Mouse (Mus musculus): ENCODE results near the gene Aco1. TPM values are rescaled to one million over a fixed set of nuclear protein-coding genes. Genes with fewer than 3 reads are reported as not detected.

Aco1 gene
- total RNA-seq, 2 experiments from 2014 or later = 13.1 to 15.1 TPM

- DNase-seq (ENCODE audit: low spot score) = no peak
Measured at GRCm38 (mm10) chr4:40156582-40157499, 14.0 kb downstream of the Aco1 start.

GRCm38 (mm10) chr4:40157500-40158223, 14.8 kb downstream of the Aco1 start:
- DNase-seq (ENCODE audit: low spot score) = no peak

GRCm38 (mm10) chr4:40158224-40158540, 15.3 kb downstream of the Aco1 start:
- no peak for DNase-seq (ENCODE audit: low spot score)

- DNase-seq (ENCODE audit: low spot score) = no peak
Measured at GRCm38 (mm10) chr4:40160591-40161434, 17.9 kb downstream of the Aco1 start.

GRCm38 (mm10) chr4:40163646-40164045, 20.8 kb downstream of the Aco1 start:
- DNase-seq (ENCODE audit: low spot score) = no peak

- DNase-seq (ENCODE audit: low spot score) = no peak
Measured at GRCm38 (mm10) chr4:40171477-40171876, 28.6 kb downstream of the Aco1 start.

GRCm38 (mm10) chr4:40172336-40172735, 29.5 kb downstream of the Aco1 start:
- no peak for DNase-seq (ENCODE audit: low spot score)

- DNase-seq (ENCODE audit: low spot score) = no peak
Measured at GRCm38 (mm10) chr4:40174321-40174720, 31.4 kb downstream of the Aco1 start.

- DNase-seq (ENCODE audit: low spot score) = no peak
Measured at GRCm38 (mm10) chr4:40178584-40178983, 35.7 kb downstream of the Aco1 start.

GRCm38 (mm10) chr4:40180046-40180445, 37.2 kb downstream of the Aco1 start:
- DNase-seq (ENCODE audit: low spot score) = no peak

GRCm38 (mm10) chr4:40181681-40182080, 38.8 kb downstream of the Aco1 start:
- no peak for DNase-seq (ENCODE audit: low spot score)

- DNase-seq (ENCODE audit: low spot score) = peak; percentile 44
Measured at GRCm38 (mm10) chr4:40182651-40183320, 39.9 kb downstream of the Aco1 start.

GRCm38 (mm10) chr4:40183781-40184180, 40.9 kb downstream of the Aco1 start:
- no peak for DNase-seq (ENCODE audit: low spot score)

- DNase-seq (ENCODE audit: low spot score) = no peak
Measured at GRCm38 (mm10) chr4:40184470-40184869, 41.6 kb downstream of the Aco1 start.

GRCm38 (mm10) chr4:40187956-40188355, 45.1 kb downstream of the Aco1 start:
- DNase-seq (ENCODE audit: low spot score) = no peak

GRCm38 (mm10) chr4:40192246-40192645, 49.4 kb downstream of the Aco1 start:
- DNase-seq (ENCODE audit: low spot score) = no peak

GRCm38 (mm10) chr4:40193461-40193860, 50.6 kb downstream of the Aco1 start:
- DNase-seq (ENCODE audit: low spot score) = no peak

- no peak for DNase-seq (ENCODE audit: low spot score)
Measured at GRCm38 (mm10) chr4:40195336-40195735, 52.5 kb downstream of the Aco1 start.

- DNase-seq (ENCODE audit: low spot score) = no peak
Measured at GRCm38 (mm10) chr4:40202205-40202604, 59.3 kb downstream of the Aco1 start.

GRCm38 (mm10) chr4:40204374-40204773, 61.5 kb downstream of the Aco1 start:
- DNase-seq (ENCODE audit: low spot score) = no peak

- DNase-seq (ENCODE audit: low spot score) = no peak
Measured at GRCm38 (mm10) chr4:40205231-40205903, 62.5 kb downstream of the Aco1 start.
